Mouse (Mus musculus) common myeloid progenitor, adult 5-6 weeks (primary cell): ENCODE data around the gene Immp2l. TPM values are rescaled to one million over a fixed set of nuclear protein-coding genes. Genes with fewer than 3 reads are reported as not detected.

Source experiments
- ATAC-seq: replicated peaks from 2 replicates; pipeline ENCODE4 v1.8.0; 2016; ENCODE audit warnings: low read depth, mild to moderate bottlenecking, moderate TSS enrichment, inconsistent platforms; ENCODE audit not compliant: poor library complexity, severe bottlenecking
- total RNA-seq: library from RNA; stranded (forward); fragments of 200-1000, 187-1606 nt; gene quantifications from 2 replicates; pipeline ENCODE4 v1.2.3, GENCODE M21; 2017

The Immp2l gene
- total RNA-seq, 1 experiment from 2014 or later = 41.4 TPM

- ATAC-seq = no peak
These were observed 597.5 kb downstream of the Immp2l start for GRCm38 (mm10) chr12:41621341-41621740.

- no peak for ATAC-seq
These were observed 619.4 kb downstream of the Immp2l start for GRCm38 (mm10) chr12:41643262-41643661.

- no peak for ATAC-seq
These were observed 621.1 kb downstream of the Immp2l start for GRCm38 (mm10) chr12:41644802-41645551.

GRCm38 (mm10) chr12:41646956-41647575 lies 623.2 kb downstream of the Immp2l start:
- ATAC-seq = no peak

- no peak for ATAC-seq
These were observed 623.8 kb downstream of the Immp2l start for GRCm38 (mm10) chr12:41647675-41648074.

- no peak for ATAC-seq
These were observed 626.1 kb downstream of the Immp2l start for GRCm38 (mm10) chr12:41649826-41650541.

- ATAC-seq = no peak
These were observed 644.4 kb downstream of the Immp2l start for GRCm38 (mm10) chr12:41668280-41668679.

GRCm38 (mm10) chr12:41669481-41669880 lies 645.6 kb downstream of the Immp2l start:
- ATAC-seq = no peak

- no peak for ATAC-seq
These were observed 651.0 kb downstream of the Immp2l start for GRCm38 (mm10) chr12:41674861-41675260.

GRCm38 (mm10) chr12:41680141-41680540 lies 656.3 kb downstream of the Immp2l start:
- no peak for ATAC-seq

GRCm38 (mm10) chr12:41682141-41682540 lies 658.3 kb downstream of the Immp2l start:
- ATAC-seq = no peak

GRCm38 (mm10) chr12:41689809-41690208 lies 665.9 kb downstream of the Immp2l start:
- ATAC-seq = no peak

GRCm38 (mm10) chr12:41710608-41711007 lies 686.7 kb downstream of the Immp2l start:
- ATAC-seq = no peak

GRCm38 (mm10) chr12:41716946-41717345 lies 693.1 kb downstream of the Immp2l start:
- ATAC-seq = no peak

GRCm38 (mm10) chr12:41724585-41724984 lies 700.7 kb downstream of the Immp2l start:
- no peak for ATAC-seq

GRCm38 (mm10) chr12:41726720-41727119 lies 702.8 kb downstream of the Immp2l start:
- no peak for ATAC-seq

- no peak for ATAC-seq
These were observed 703.3 kb downstream of the Immp2l start for GRCm38 (mm10) chr12:41727221-41727620.

- no peak for ATAC-seq
These were observed 704.0 kb downstream of the Immp2l start for GRCm38 (mm10) chr12:41727764-41728338.

- ATAC-seq = no peak
These were observed 704.6 kb downstream of the Immp2l start for GRCm38 (mm10) chr12:41728467-41728866.

GRCm38 (mm10) chr12:41729780-41730179 lies 705.9 kb downstream of the Immp2l start:
- ATAC-seq = no peak

- no peak for ATAC-seq
These were observed 709.3 kb downstream of the Immp2l start for GRCm38 (mm10) chr12:41733168-41733567.
